Mouse (Mus musculus) ovary, adult 10 weeks (tissue): ENCODE results near the gene Trp53tg5. TPM values are rescaled to one million over a fixed set of nuclear protein-coding genes. Genes with fewer than 3 reads are reported as not detected.

Source experiments
- polyA plus RNA-seq: library from polyadenylated mRNA; stranded (reverse); fragments of 350-450 nt; fragmentation: Illumina TruSeq; extraction: RNeasy Lipid Tissue Mini Kit (QIAGEN cat#74804); gene quantifications from one replicate; pipeline ENCODE4 v1.2.3, GENCODE M21; 2014

Trp53tg5 gene
- polyA plus RNA-seq, result not detected

DNA sequence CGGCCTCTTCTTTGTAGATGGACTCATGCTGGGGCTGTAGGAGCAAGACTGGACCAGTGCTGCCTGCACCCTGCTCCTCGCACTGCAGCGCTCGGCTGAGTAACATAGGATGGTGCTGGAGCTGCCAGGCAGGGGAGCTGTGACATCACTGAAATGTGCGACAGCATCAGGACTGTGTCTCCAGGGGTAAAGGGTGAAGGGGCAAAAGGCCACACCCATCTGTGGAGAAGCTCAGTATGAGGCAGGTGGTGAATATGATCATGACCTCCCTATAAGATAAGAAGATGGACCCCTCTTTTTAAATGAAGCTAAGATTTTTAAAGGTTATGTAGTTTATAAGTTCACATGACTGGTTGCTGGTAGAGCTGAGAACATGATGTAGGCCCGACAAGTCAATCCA is at the start of gene Trp53tg5:
Gene Trp53tg5, minus strand, starts transcription at position 101 of the 400 bp plus-strand sequence.

DNA sequence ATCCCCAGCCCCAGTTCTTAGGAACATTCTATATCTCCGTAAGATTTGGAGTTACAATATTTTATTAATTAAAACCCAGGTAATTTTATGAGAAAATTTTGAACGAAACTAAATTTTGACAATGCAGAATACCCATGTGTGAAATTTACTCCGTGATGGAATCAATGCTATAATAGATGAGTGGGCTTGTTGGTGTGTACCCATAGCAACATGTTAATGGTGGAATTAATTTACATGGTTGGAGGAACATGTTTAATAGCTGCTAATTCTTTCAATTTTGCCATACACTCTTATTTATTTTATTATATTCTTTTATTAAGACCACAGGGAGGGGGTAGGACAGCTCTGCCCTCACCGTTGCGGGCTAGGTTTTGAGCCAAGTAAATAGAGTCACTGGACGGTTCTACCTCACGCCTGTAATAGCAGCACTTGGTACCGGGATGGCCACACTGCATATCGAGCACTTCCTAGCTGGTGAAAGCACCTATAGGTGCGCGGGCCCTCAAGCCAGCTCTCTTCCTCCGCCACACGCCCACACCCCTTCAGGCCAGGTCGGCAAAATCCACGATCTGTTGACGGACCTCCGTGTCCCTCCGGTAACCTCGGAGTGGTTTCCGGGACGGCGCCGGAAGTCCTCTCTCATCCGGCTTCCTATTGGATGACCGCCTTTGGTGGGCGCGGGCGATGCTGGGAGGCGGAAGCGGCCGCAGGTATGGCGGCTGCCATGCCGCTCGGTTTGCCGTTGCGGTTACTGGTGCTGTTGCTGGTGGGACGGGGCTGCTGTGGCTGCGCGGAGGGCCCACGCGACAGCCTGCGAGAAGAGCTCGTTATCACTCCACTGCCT is 23.5 kb upstream of the Trp53tg5 start, which contains the start of gene Pigt:
Gene Pigt, plus strand, starts transcription at position 674 of the 844 bp plus-strand sequence.

DNA sequence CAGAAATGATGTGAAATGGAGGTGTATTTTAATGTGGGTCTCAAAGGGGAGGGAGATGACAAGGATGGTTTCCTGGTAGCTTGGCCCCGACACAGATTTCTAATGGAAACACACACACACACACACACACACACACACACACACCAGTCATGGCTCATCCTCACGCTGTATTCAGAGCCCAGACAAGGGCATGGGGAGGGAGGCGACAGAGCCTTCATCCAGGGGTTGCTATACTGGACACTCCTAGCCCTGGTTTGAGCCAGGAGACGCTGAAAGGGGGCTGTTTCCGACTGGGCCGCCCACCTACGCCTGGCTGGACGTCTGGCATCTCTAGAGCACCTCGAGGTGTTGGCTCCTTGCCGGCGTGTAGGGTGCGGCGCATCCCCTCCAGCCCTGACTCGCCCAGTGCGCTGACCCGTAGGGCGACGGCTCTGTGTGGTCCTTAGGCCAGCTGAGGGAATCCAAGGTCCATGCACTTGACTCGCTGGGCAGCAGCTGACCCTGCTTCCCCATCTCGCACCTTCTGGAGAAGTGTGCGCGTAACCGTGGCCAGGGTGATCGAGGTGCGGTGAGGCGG is 12.2 kb upstream of the Trp53tg5 start, which contains the start of gene Dbndd2:
Gene Dbndd2, plus strand, starts transcription at position 426 of the 577 bp plus-strand sequence.

DNA sequence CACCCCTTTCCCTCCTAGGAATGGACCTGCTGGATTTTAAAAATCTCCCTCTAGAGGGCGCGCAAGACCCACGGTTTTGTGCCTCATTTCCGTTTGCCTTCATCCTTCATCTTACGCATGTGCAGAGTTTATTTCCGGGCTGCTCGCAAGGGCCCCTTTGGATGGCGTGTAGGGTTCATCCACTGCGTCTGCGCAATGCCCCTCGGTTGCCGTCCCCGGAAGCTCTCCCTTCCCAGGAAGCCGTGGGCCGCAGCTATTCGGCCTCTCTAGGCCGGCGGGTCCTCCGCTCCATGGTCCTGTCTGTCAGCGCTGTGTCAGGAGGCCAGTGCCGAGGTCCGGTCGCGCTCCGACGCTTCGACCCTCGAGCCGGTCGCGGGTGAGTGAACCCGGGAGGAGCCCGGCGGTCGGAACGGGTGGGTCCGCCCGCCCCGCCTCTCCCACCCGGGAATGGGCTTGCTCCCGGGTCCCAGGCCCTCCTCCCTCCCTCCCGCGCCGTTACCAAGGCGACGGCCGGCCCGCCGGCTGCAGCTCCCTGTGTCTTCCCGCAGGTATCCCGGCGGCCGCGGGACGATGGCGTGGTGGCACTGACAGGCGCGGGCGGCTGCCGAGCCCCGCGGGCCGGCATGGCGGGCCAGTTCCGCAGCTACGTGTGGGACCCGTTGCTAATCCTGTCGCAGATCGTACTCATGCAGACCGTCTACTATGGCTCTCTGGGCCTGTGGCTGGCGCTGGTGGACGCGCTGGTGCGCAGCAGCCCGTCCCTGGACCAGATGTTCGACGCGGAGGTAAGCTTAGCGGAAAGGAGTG is 12.6 kb downstream of the Trp53tg5 start, which contains the start of gene Gm20458:
Gene Gm20458, plus strand, starts transcription at position 223 of the 807 bp plus-strand sequence.

DNA sequence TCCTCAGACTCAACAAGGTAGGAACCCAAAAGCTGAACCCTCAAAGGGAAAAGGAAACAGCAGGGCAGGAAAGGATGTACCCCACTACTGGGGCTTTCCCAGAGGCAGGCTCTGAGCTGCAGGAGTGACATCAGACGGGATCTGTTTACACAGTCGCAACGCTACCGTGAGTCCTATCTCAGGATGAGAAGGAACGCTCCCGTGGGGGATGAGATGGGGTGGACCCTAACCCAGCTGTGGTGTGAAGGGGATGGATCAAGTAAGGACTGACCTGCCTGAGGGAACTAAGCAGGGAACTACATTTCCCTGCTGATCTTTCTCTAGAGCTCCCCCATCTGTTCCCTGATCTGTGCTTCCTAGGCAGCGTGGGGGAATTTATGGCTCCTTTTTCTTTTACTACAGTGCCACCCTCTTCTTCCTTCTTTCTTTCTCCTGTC is 16.6 kb downstream of the Trp53tg5 start, which contains the start of gene Sys1:
Gene Sys1, plus strand, starts transcription at position 101 of the 437 bp plus-strand sequence.

DNA sequence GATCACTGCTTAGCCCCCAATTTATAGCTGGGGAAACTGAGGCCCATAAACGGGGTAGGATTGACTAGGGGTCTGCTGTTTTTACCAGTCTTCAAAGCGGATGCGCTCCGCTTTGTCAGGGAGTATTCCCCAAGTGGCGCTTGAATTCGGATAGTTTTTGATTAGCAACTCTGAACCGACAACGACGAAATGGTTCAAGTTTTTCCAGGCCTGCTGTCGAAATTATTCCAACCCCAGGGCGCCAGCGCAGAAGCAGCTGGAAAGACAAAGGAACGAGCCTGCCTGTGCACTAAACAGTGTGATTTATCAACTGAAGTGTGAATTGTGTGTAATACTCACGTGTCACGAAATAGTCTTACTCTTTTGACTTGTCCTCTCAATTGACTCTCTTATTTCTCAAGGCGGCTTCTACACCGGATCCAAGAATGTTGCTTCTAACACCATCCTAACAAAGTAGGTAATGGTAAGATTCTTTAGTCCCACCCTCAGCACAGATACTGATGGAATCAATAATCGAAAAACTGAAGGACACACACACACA is 30.0 kb downstream of the Trp53tg5 start, which contains the start of gene Sdc4:
Gene Sdc4, minus strand, starts transcription at position 428 of the 541 bp plus-strand sequence.

Other genes starting within 250 kb of the Trp53tg5 start
- not detected for gene Svs2, start 235.3 kb downstream of the Trp53tg5 start, polyA plus RNA-seq
- not detected for gene Svs3b, start 217.1 kb downstream of the Trp53tg5 start, polyA plus RNA-seq
- not detected for gene Svs4, start 195.3 kb downstream of the Trp53tg5 start, polyA plus RNA-seq
- gene Svs3a, start 184.5 kb downstream of the Trp53tg5 start, polyA plus RNA-seq, result not detected
- not detected for gene Svs6, start 157.0 kb downstream of the Trp53tg5 start, polyA plus RNA-seq
- 0.91 TPM for gene Svs5, start 141.0 kb downstream of the Trp53tg5 start, polyA plus RNA-seq
- not detected for gene Slpi, start 84.6 kb downstream of the Trp53tg5 start, polyA plus RNA-seq
- not detected for gene Rbpjl, start 70.6 kb downstream of the Trp53tg5 start, polyA plus RNA-seq
- not detected for gene Matn4, start 68.6 kb downstream of the Trp53tg5 start, polyA plus RNA-seq
- gene Sdc4, start 29.8 kb downstream of the Trp53tg5 start, polyA plus RNA-seq, result 107 TPM
- 8.4 TPM for gene Sys1, start 16.8 kb downstream of the Trp53tg5 start, polyA plus RNA-seq
- not detected for gene Gm20458, start 12.8 kb downstream of the Trp53tg5 start, polyA plus RNA-seq
- 4.7 TPM for gene Dbndd2, start 12.4 kb upstream of the Trp53tg5 start, polyA plus RNA-seq
- 8.6 TPM for gene Pigt, start 23.8 kb upstream of the Trp53tg5 start, polyA plus RNA-seq
- 1.8 TPM for gene Wfdc2, start 88.7 kb upstream of the Trp53tg5 start, polyA plus RNA-seq
- not detected for gene Spint3, start 99.7 kb upstream of the Trp53tg5 start, polyA plus RNA-seq
- 0.66 TPM for gene Wfdc6a, start 111.7 kb upstream of the Trp53tg5 start, polyA plus RNA-seq
- not detected for gene Eppin, start 119.9 kb upstream of the Trp53tg5 start, polyA plus RNA-seq
- not detected for gene Wfdc6b, start 139.8 kb upstream of the Trp53tg5 start, polyA plus RNA-seq
- gene Wfdc8, start 139.9 kb upstream of the Trp53tg5 start, polyA plus RNA-seq, result not detected
- not detected for gene Wfdc16, start 165.1 kb upstream of the Trp53tg5 start, polyA plus RNA-seq
- gene Wfdc10, start 182.3 kb upstream of the Trp53tg5 start, polyA plus RNA-seq, result 4.0 TPM
- gene Wfdc9, start 182.9 kb upstream of the Trp53tg5 start, polyA plus RNA-seq, result not detected
- not detected for gene Wfdc11, start 200.4 kb upstream of the Trp53tg5 start, polyA plus RNA-seq
- not detected for gene Wfdc13, start 211.4 kb upstream of the Trp53tg5 start, polyA plus RNA-seq
- gene Spint4, start 224.8 kb upstream of the Trp53tg5 start, polyA plus RNA-seq, result not detected
- not detected for gene Spint5, start 241.6 kb upstream of the Trp53tg5 start, polyA plus RNA-seq